Mouse (Mus musculus) brain, embryonic 14.5 days (tissue): Measurements from ENCODE around the gene Ldhb. TPM values are rescaled to one million over a fixed set of nuclear protein-coding genes. Genes with fewer than 3 reads are reported as not detected.

Experiments used
- DNase-seq: peaks from one replicate; pipeline ENCODE4 v3.0.0-alpha.2; 2011; ENCODE audit warnings: low read depth
- CTCF ChIP-seq: fragments of 200-500 bp; IDR thresholded peaks from 2 replicates; pipeline ENCODE4 v1.5.1; 2012; ENCODE audit warnings: inconsistent platforms, mild to moderate bottlenecking, moderate library complexity, borderline replicate concordance; ENCODE audit not compliant: insufficient read depth, insufficient read length; ENCODE audit errors: extremely low read depth
- POLR2A ChIP-seq: fragments of 200-500 bp; IDR thresholded peaks from 2 replicates; pipeline ENCODE4 v1.6.1; 2012; ENCODE audit warnings: mild to moderate bottlenecking, inconsistent platforms, borderline replicate concordance; ENCODE audit not compliant: poor library complexity, insufficient read depth, insufficient read length, severe bottlenecking; ENCODE audit errors: extremely low read depth
- polyA plus RNA-seq: library from polyadenylated mRNA; depleted of rRNA; stranded (reverse); fragments of >200 nt; gene quantifications from 2 replicates; pipeline ENCODE4 v1.2.3, GENCODE M21; 2012; rRNA removed

Gene Ldhb
- polyA plus RNA-seq, 1 experiment: 357 TPM

DNA sequence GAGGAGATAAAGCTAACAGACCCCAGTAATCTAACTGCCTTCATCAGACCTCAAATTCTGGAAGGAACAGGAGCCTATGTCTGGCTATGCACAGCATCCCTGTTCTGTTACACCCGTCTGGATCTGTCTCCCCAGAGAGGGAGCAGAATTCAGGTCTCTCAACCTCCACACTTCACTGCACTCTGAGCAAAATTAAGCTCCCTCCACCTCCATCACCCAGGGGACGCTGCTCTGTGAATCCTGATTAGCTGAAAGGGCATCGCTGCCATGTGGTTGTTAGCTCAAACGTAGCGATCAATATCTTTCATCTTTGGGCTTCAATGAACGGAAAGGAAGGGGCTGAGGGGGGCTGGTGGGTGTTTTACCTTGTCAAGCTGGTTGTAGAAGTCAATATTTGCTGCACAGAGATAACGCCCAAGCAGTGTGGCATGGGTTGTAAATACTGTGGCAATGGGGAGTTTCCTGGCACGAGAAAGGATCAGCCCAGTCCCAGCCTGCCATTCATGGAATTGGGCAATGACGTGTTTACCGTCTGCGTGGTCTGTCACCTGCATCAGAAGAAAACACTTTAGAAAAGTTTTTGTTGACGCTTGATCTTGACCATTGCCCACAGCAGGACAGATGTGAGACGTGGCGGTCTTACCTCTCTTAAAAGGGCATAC, 48.6 kb downstream of the Ldhb start:
- TF ChIP-seq POLR2A (no peak), CTCF (no peak)
- DNase-seq: peak; percentile 54

DNA sequence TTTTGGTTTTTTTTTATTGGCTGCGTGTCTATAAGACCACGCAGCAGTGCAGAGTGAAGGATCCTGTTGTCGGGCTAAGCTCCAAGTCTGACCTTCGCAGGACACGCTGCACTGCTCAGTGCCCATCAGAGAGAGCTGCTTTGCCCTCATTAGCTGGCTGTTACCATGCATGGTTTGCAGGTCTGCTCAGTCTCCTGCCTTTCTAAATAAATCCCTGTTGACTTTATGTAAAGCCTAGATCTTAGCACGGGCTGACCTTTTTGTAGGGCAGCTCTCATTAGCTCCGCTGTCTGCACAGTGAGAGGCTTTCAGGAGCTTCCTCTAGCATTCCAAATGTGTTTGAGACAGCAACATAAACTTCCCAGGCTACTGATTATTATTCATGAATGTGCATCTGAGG, 49.7 kb downstream of the Ldhb start:
- TF ChIP-seq POLR2A (no peak), CTCF (no peak)
- peak; percentile 63 for DNase-seq

DNA sequence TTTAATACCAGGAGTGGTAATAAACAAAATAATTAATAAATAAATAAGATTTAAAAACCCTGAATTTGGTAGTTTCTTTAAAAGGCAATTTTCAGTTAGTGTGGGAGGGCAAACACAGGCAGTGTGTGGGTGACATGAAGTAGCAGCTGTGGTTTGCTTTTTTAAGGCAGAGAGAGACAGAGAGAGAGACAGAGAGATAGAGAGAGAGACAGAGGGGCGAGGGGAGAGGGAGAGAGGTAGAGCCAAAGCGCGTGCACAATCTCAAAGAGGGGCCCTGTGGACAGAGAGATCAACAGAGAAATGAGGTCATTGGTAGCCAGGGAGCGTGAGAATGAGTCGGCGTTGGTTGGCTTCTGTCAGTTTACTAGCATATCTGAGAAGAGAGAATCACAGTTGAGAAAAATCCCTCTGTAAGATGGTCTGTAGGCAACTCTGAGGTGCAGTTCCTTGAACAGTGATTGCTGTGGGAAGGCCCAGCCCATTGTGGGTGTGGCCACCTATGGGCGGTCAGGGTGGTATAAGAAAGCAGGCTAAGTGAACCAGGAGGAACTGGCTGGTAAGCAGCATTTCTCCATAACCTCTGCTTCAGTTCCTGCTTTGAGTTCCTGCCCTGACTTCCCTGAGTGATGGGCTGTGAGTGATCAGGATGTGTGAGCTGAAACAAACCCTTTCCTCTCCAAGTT, 52.3 kb downstream of the Ldhb start:
- TF ChIP-seq POLR2A (no peak), CTCF (no peak)
- DNase-seq: no peak

DNA sequence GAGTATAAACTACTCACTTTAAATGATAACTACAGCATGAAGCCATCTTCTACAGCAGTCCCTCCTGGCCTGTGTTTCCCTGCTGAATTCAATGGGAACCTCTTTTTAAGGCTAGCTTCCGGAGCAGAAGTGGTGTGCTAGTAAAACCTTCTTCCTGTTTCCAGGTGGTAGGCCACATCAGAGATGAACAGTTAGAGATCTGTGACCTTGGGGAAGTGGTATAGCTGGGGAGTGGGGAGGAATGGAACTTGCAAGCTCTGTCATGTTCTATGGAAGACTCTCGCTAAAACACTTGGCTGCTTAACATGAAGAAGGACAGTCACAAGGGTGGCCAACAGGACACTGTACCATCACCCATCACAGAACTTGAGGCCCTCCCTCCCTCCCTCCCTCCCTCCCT, 54.4 kb downstream of the Ldhb start:
- DNase-seq: no peak
- no peak for TF ChIP-seq CTCF
- TF ChIP-seq POLR2A: no peak

DNA sequence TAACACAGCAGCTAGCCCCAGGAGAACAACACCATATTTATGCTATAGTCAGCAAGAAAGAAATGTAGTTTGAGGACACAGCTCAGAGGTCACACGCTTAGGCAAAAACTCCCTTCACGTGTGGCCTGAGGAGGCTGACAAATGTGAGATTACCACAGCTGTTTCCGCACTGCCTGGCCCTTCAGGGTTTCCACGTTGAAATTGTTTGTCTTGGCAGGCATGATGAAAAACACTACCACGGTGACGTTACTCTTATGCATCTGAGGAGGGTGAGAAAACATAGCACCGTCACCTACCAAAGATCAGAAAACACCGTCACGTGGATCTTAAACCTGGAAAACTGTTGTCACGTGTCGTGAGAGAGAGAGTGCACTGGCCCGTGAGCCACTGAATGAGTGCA, 56.4 kb downstream of the Ldhb start:
- no peak for TF ChIP-seq CTCF
- no peak for TF ChIP-seq POLR2A
- DNase-seq: no peak

Other genes with a start within 250 kb of the Ldhb start
- 0.14 and 0.27 TPM in 2 replicates for gene Iapp, start 209.5 kb downstream of the Ldhb start, polyA plus RNA-seq
- 0.16 and 0.25 TPM in 2 replicates for gene Slco1a5, start 185.0 kb downstream of the Ldhb start, polyA plus RNA-seq
- 12.2 and 15.5 TPM in 2 replicates for gene Pyroxd1, start 162.3 kb downstream of the Ldhb start, polyA plus RNA-seq
- 17.6 and 19.5 TPM in 2 replicates for gene Recql, start 120.9 kb downstream of the Ldhb start, polyA plus RNA-seq
- gene Golt1b, start 120.7 kb downstream of the Ldhb start, polyA plus RNA-seq: 25.3 and 32.2 TPM in 2 replicates
- 9.7 and 13.7 TPM in 2 replicates for gene Spx, start 94.5 kb downstream of the Ldhb start, polyA plus RNA-seq
- not detected in 2 replicates for gene Gys2, start 34.8 kb downstream of the Ldhb start, polyA plus RNA-seq
- gene Kcnj8, start 63.7 kb upstream of the Ldhb start, polyA plus RNA-seq: 10.2 and 11.2 TPM in 2 replicates
- gene Abcc9, start 194.4 kb upstream of the Ldhb start, polyA plus RNA-seq: 4.4 and 8.0 TPM in 2 replicates
- 98.2 and 115 TPM in 2 replicates for gene Cmas, start 248.7 kb upstream of the Ldhb start, polyA plus RNA-seq